Mouse (Mus musculus): ENCODE measurements around the gene Gm28051.

Gm28051 gene

GRCm38 (mm10) chr12:102706833-102707463 is 50.6 kb downstream of the Gm28051 start:
- DNase-seq (ENCODE audit: low read depth) = no peak

- no peak for DNase-seq (ENCODE audit: low read depth)
Measured at GRCm38 (mm10) chr12:102705906-102706640, 51.5 kb downstream of the Gm28051 start.

- no peak for DNase-seq (ENCODE audit: low read depth)
Measured at GRCm38 (mm10) chr12:102705216-102705871, 52.2 kb downstream of the Gm28051 start.

- DNase-seq (ENCODE audit: low read depth) = no peak
Measured at GRCm38 (mm10) chr12:102704457-102705198, 52.9 kb downstream of the Gm28051 start, which contains the start of gene Itpk1. Gene Itpk1, minus strand, starts transcription at chr12:102704930.

- DNase-seq (ENCODE audit: low read depth) = no peak
Measured at GRCm38 (mm10) chr12:102703921-102704408, 53.6 kb downstream of the Gm28051 start.

- no peak for DNase-seq (ENCODE audit: low read depth)
Measured at GRCm38 (mm10) chr12:102703441-102703840, 54.1 kb downstream of the Gm28051 start.

GRCm38 (mm10) chr12:102703111-102703412 is 54.5 kb downstream of the Gm28051 start:
- DNase-seq (ENCODE audit: low read depth) = no peak

- peak; percentile 79 for DNase-seq (ENCODE audit: low read depth)
Measured at GRCm38 (mm10) chr12:102702356-102703110, 55.0 kb downstream of the Gm28051 start.

- DNase-seq (ENCODE audit: low read depth) = no peak
Measured at GRCm38 (mm10) chr12:102701691-102702207, 55.8 kb downstream of the Gm28051 start.

- no peak for DNase-seq (ENCODE audit: low read depth)
Measured at GRCm38 (mm10) chr12:102700453-102700852, 57.1 kb downstream of the Gm28051 start.

GRCm38 (mm10) chr12:102699156-102699555 is 58.4 kb downstream of the Gm28051 start:
- no peak for DNase-seq (ENCODE audit: low read depth)

- no peak for DNase-seq (ENCODE audit: low read depth)
Measured at GRCm38 (mm10) chr12:102698089-102698684, 59.4 kb downstream of the Gm28051 start.

- no peak for DNase-seq (ENCODE audit: low read depth)
Measured at GRCm38 (mm10) chr12:102697381-102697780, 60.2 kb downstream of the Gm28051 start.

GRCm38 (mm10) chr12:102696635-102697354 is 60.8 kb downstream of the Gm28051 start:
- no peak for DNase-seq (ENCODE audit: low read depth)

- DNase-seq (ENCODE audit: low read depth) = no peak
Measured at GRCm38 (mm10) chr12:102695369-102696239, 62.0 kb downstream of the Gm28051 start.

- no peak for DNase-seq (ENCODE audit: low read depth)
Measured at GRCm38 (mm10) chr12:102691761-102692160, 65.8 kb downstream of the Gm28051 start.

GRCm38 (mm10) chr12:102691180-102691579 is 66.4 kb downstream of the Gm28051 start:
- no peak for DNase-seq (ENCODE audit: low read depth)

- no peak for DNase-seq (ENCODE audit: low read depth)
Measured at GRCm38 (mm10) chr12:102689773-102690563, 67.6 kb downstream of the Gm28051 start.

Data from c-Kit-positive CD71-positive TER-119-negative erythroid progenitor cells, embryonic 14.5 days (primary cell).